In genomic region chr12:91684101-91684839, GRCm38 (mm10) we compare ENCODE assay signal across 7 mouse cellular contexts.
DNase-seq lines count a peak whose midpoint lies in the region; ATAC-seq and TF ChIP-seq lines count a peak whose summit lies in the region.

No protein-coding gene starts in this region.

- H3K4me3 ChIP-seq in G1E (ENCODE audit: low read depth, low read length), result no peak overlapping the region; the same call in 1 of the 2 replicates
- peak overlapping the region; percentile 12; the same call in 1 of the 2 replicates for H3K4me3 ChIP-seq in embryonic facial prominence, embryonic 12.5 days
- no peak overlapping the region for H3K4me3 ChIP-seq in intestine, embryonic 14.5 days (ENCODE audit: low read depth, low read length)
- peak overlapping the region; percentile 76 for H3K4me3 ChIP-seq in megakaryocyte, embryonic 14.5 days (replicated peaks)

- peak overlapping the region; percentile 55; the same call in 1 of the 2 replicates for H3K27ac ChIP-seq in embryonic facial prominence, embryonic 12.5 days
- H3K27ac ChIP-seq in intestine, embryonic 14.5 days (ENCODE audit: low read depth), result no peak overlapping the region

- WGBS in embryonic facial prominence, embryonic 12.5 days, result 19% methylated on average over 15 of the region's 15 CpGs
- WGBS in intestine, embryonic 14.5 days, result 21% methylated on average over 15 of the region's 15 CpGs

- H3K9me3 ChIP-seq in G1E (replicated peaks), result no peaks in the 10 kb centered on the region
- H3K9me3 ChIP-seq in embryonic facial prominence, embryonic 12.5 days, result no peaks in the 10 kb centered on the region
- H3K9me3 ChIP-seq in intestine, embryonic 14.5 days (ENCODE audit: control insufficient read depth, low read length), result no peaks in the 10 kb centered on the region
- peaks cover 3% of the 10 kb centered on the region; the same call in 1 of the 2 replicates for H3K9me3 ChIP-seq in megakaryocyte, embryonic 14.5 days

- DNase-seq in G1E (ENCODE audit: low spot score), result no peak
- DNase-seq in intestine, embryonic 14.5 days (ENCODE audit: low spot score), result no peak
- DNase-seq in thymus, postnatal 10 days (ENCODE audit: low spot score in 2 of 2), result peak; percentile 34 to 58
- DNase-seq in frontal cortex, postnatal 25 days (ENCODE audit: low spot score in 2 of 2), result no peak

- no peaks in the 10 kb centered on the region for H3K27me3 ChIP-seq in G1E (ENCODE audit: insufficient read depth, low read length)
- no peaks in the 10 kb centered on the region for H3K27me3 ChIP-seq in embryonic facial prominence, embryonic 12.5 days
- no peaks in the 10 kb centered on the region for H3K27me3 ChIP-seq in intestine, embryonic 14.5 days (replicated peaks; ENCODE audit: control insufficient read depth, insufficient read depth, low read length)
- no peaks in the 10 kb centered on the region for H3K27me3 ChIP-seq in megakaryocyte, embryonic 14.5 days (replicated peaks)

- TF ChIP-seq CTCF in G1E (IDR thresholded peaks at IDR 0.05; ENCODE audit: low read depth, low read length), result no peak

- ATAC-seq in CD4-positive, CD25-positive, alpha-beta regulatory T cell, adult 4 months, result peak; percentile 84
- ATAC-seq in G1E (ENCODE audit: extremely low read depth, insufficient number of reproducible peaks, low FRiP score, poor library complexity, severe bottlenecking), result peak; percentile 71
- ATAC-seq in embryonic facial prominence, embryonic 12.5 days (ENCODE audit: insufficient number of reproducible peaks, insufficient read depth, low FRiP score, low TSS enrichment), result peak; percentile 23; the same call in 1 of the 2 replicates
- no peak; the same call in 1 of the 2 replicates for ATAC-seq in intestine, embryonic 14.5 days (replicated peaks; ENCODE audit: low FRiP score, low TSS enrichment, low read depth)

- peak overlapping the region; percentile 43 for H3K4me2 ChIP-seq in embryonic facial prominence, embryonic 12.5 days (replicated peaks)
- H3K4me2 ChIP-seq in intestine, embryonic 14.5 days (ENCODE audit: low read length), result peak overlapping the region; percentile 18

- H3K36me3 ChIP-seq in G1E (replicated peaks), result peaks cover 52% of the 10 kb centered on the region
- no peaks in the 10 kb centered on the region for H3K36me3 ChIP-seq in embryonic facial prominence, embryonic 12.5 days
- no peaks in the 10 kb centered on the region for H3K36me3 ChIP-seq in intestine, embryonic 14.5 days (ENCODE audit: control insufficient read depth, insufficient read depth, low read length)
- H3K36me3 ChIP-seq in megakaryocyte, embryonic 14.5 days (replicated peaks; ENCODE audit: low read length), result peaks cover 97% of the 10 kb centered on the region

- no peak overlapping the region for H3K9ac ChIP-seq in embryonic facial prominence, embryonic 12.5 days
- H3K9ac ChIP-seq in intestine, embryonic 14.5 days (ENCODE audit: low read length), result no peak overlapping the region

- H3K4me1 ChIP-seq in G1E (ENCODE audit: insufficient read depth, low read depth, low read length), result peaks cover 21% of the 10 kb centered on the region
- H3K4me1 ChIP-seq in embryonic facial prominence, embryonic 12.5 days, result peaks cover 34% of the 10 kb centered on the region
- peaks cover 30% of the 10 kb centered on the region for H3K4me1 ChIP-seq in intestine, embryonic 14.5 days (replicated peaks; ENCODE audit: control insufficient read depth, insufficient read depth, low read length)
- H3K4me1 ChIP-seq in megakaryocyte, embryonic 14.5 days, result peaks cover 58% of the 10 kb centered on the region

Comparison
In these comparisons a context has a peak if more than half of its experiments do, and no peak if none do; other contexts are left out.
1. DNase-seq: peak in thymus, postnatal 10 days (2 of 2); none in G1E (single experiment), intestine, embryonic 14.5 days (single experiment) and frontal cortex, postnatal 25 days (0 of 2).
2. H3K4me3 ChIP-seq: peak in embryonic facial prominence, embryonic 12.5 days (single experiment) and megakaryocyte, embryonic 14.5 days (single experiment); none in G1E (single experiment) and intestine, embryonic 14.5 days (single experiment).